ENCODE assay signal across 18 mouse cellular contexts in the genomic region with DNA sequence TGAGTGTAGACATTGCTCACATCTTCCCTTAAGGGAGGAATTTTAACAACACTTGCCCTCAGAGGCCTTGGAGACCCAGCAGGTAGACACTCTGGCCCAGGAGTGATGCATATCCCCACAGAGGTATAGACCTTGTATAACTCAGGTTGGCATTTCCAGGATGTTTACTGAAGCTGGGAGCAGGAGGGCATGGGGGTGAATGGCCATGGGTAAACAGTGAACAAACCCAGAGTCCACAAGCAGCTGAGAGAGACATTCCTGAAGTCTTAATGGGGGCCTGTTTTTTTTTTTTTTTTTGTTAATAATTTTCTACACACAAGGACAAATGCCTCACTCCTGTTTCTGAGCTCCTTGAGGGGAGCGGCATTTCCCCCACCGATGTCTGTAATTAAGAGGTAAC. TPM values are rescaled to one million over a fixed set of nuclear protein-coding genes. Genes with fewer than 3 reads are reported as not detected.
DNase-seq lines count a peak whose midpoint lies in the region; ATAC-seq and TF ChIP-seq lines count a peak whose summit lies in the region.
"Had no signal": no experiment of that assay in that cellular context is flagged by ENCODE, and none has a peak within 500 bp of the region (broad histone marks: within the 10 kb centered on the region; RNA-seq: fewer than 3 reads in every experiment).

No protein-coding gene starts in this region.

- H3K9me3 ChIP-seq in lung, embryonic 14.5 days (ENCODE audit: low read depth, low read length): no peaks in the 10 kb centered on the region
- H3K9me3 ChIP-seq in embryonic facial prominence, embryonic 10.5 days: no peaks in the 10 kb centered on the region
- H3K9me3 ChIP-seq: forebrain, embryonic 10.5 days; heart, embryonic 15.5 days; lung, embryonic 15.5 days had no signal

- no peaks in the 10 kb centered on the region for H3K36me3 ChIP-seq in lung, embryonic 14.5 days (ENCODE audit: insufficient read depth)
- no peaks in the 10 kb centered on the region for H3K36me3 ChIP-seq in embryonic facial prominence, embryonic 10.5 days (replicated peaks)
- H3K36me3 ChIP-seq: forebrain, embryonic 10.5 days; heart, embryonic 15.5 days; lung, embryonic 15.5 days had no signal

- no peak overlapping the region for H3K4me2 ChIP-seq in lung, embryonic 14.5 days
- H3K4me2 ChIP-seq: heart, embryonic 15.5 days; lung, embryonic 15.5 days had no signal

- TF ChIP-seq POLR2A in lung, adult 2 months (IDR thresholded peaks at IDR 0.05; ENCODE audit: borderline replicate concordance, extremely low read depth, low read depth, low read length): no peak

- WGBS in lung, embryonic 14.5 days: 63% methylated on average over 2 of the region's 2 CpGs
- 81% methylated on average over 2 of the region's 2 CpGs for WGBS in lung, adult 2 months
- WGBS in embryonic facial prominence, embryonic 10.5 days: 92% methylated on average over 2 of the region's 2 CpGs

- peaks cover 7% of the 10 kb centered on the region; the same call in 1 of the 2 replicates for H3K27me3 ChIP-seq in lung, embryonic 14.5 days (ENCODE audit: insufficient read depth, low read length)
- peaks cover 16% of the 10 kb centered on the region for H3K27me3 ChIP-seq in embryonic facial prominence, embryonic 10.5 days (replicated peaks; ENCODE audit: low read depth, poor library complexity, severe bottlenecking)

- no peak overlapping the region for H3K27ac ChIP-seq in lung, embryonic 14.5 days (ENCODE audit: low read depth)
- no peak overlapping the region for H3K27ac ChIP-seq in embryonic facial prominence, embryonic 10.5 days (replicated peaks)
- H3K27ac ChIP-seq: forebrain, embryonic 10.5 days; gastrocnemius, adult 2 months; heart, adult 2 months; heart, embryonic 15.5 days; layer of hippocampus, adult 2 months; lung, embryonic 15.5 days had no signal

- H3K9ac ChIP-seq in lung, embryonic 14.5 days: no peak overlapping the region
- H3K9ac ChIP-seq: heart, embryonic 15.5 days; lung, embryonic 15.5 days had no signal

- no peak overlapping the region for H3K4me3 ChIP-seq in lung, embryonic 14.5 days (ENCODE audit: low read depth, low read length)
- no peak overlapping the region for H3K4me3 ChIP-seq in lung, adult 2 months (replicated peaks; ENCODE audit: extremely low read depth, low read depth, low read length)
- no peak overlapping the region for H3K4me3 ChIP-seq in embryonic facial prominence, embryonic 10.5 days
- H3K4me3 ChIP-seq: forebrain, embryonic 10.5 days; gastrocnemius, adult 2 months; heart, adult 2 months; heart, embryonic 15.5 days; layer of hippocampus, adult 2 months; lung, embryonic 15.5 days had no signal

- DNase-seq in lung, embryonic 14.5 days: peak; percentile 1
- DNase-seq in lung, adult 2 months: no peak
- DNase-seq in kidney, adult 8-10 months: peak; percentile 63 to 80
- DNase-seq in kidney, postnatal 36 days: peak; percentile 50 to 80
- peak; percentile 58 for DNase-seq in yolk sac, embryonic 10.5 days (ENCODE audit: low spot score)
- DNase-seq in embryonic facial prominence, embryonic 10.5 days (ENCODE audit: low spot score): no peak
- no peak for DNase-seq in gastrocnemius, postnatal 10 days
- no peak for DNase-seq in gastrocnemius, adult 8-10 months (ENCODE audit: low spot score in 2 of 2)
- DNase-seq: adrenal gland, postnatal 36 days; cerebellum, adult 8-10 months; gastrocnemius, adult 2 months; heart, adult 2 months; left cerebral cortex, postnatal 4 days had no signal

- TF ChIP-seq CTCF in lung, embryonic 14.5 days (IDR thresholded peaks at IDR 0.05; ENCODE audit: low read depth): no peak
- no peak for TF ChIP-seq CTCF in lung, adult 2 months (IDR thresholded peaks at IDR 0.05; ENCODE audit: insufficient read depth, low read length)

- no peaks in the 10 kb centered on the region for H3K4me1 ChIP-seq in lung, embryonic 14.5 days (ENCODE audit: insufficient read depth)
- no peaks in the 10 kb centered on the region for H3K4me1 ChIP-seq in lung, adult 2 months (ENCODE audit: control insufficient read depth, insufficient read depth, low read length)
- no peaks in the 10 kb centered on the region for H3K4me1 ChIP-seq in embryonic facial prominence, embryonic 10.5 days
- H3K4me1 ChIP-seq: forebrain, embryonic 10.5 days; heart, embryonic 15.5 days; lung, embryonic 15.5 days had no signal

- no peak for ATAC-seq in lung, embryonic 14.5 days (ENCODE audit: insufficient read depth)

RNA-seq across cellular contexts. Expression of a gene that starts 15.4 kb away (rescaled TPM):
- 2.1 and 2.2 TPM in 2 replicates for polyA plus RNA-seq in lung, embryonic 14.5 days (2014; fragmentation: Nextera tagmentation; extraction: Ambion mirVana)
- 3.4 and 3.5 TPM in 2 replicates for polyA plus RNA-seq in lung, adult 2 months (2012; rRNA removed)
- 0.75 and 0.80 TPM in 2 replicates for polyA plus RNA-seq in embryonic facial prominence, embryonic 10.5 days (2016; fragmentation: Nextera tagmentation; extraction: Ambion mirVana)
- under 1 TPM; 0.52 to 0.68 TPM for total RNA-seq in gastrocnemius, postnatal 10 days (2021)
- under 1 TPM; 0.07 to 0.13 (median 0.08) TPM for total RNA-seq in gastrocnemius, adult 8-10 months (2022)
- total RNA-seq: hematopoietic stem cell, adult 5-6 weeks had no signal

Comparison
In these comparisons a context has a peak if more than half of its experiments do, and no peak if none do; other contexts are left out.
1. DNase-seq: peak in lung, embryonic 14.5 days (single experiment), kidney, adult 8-10 months (2 of 2), kidney, postnatal 36 days (2 of 2) and yolk sac, embryonic 10.5 days (single experiment); none in lung, adult 2 months (single experiment), embryonic facial prominence, embryonic 10.5 days (single experiment), gastrocnemius, postnatal 10 days (single experiment) and gastrocnemius, adult 8-10 months (0 of 2).